Mouse (Mus musculus): ENCODE data around the gene Ift52. TPM values are rescaled to one million over a fixed set of nuclear protein-coding genes. Genes with fewer than 3 reads are reported as not detected.

Gene Ift52
- 29.6 TPM for total RNA-seq (2023)

GRCm38 (mm10) chr2:163016916-163017743 lies at the start of gene Ift52:
Gene Ift52 (plus strand): TSS chr2:163017354.

DNA sequence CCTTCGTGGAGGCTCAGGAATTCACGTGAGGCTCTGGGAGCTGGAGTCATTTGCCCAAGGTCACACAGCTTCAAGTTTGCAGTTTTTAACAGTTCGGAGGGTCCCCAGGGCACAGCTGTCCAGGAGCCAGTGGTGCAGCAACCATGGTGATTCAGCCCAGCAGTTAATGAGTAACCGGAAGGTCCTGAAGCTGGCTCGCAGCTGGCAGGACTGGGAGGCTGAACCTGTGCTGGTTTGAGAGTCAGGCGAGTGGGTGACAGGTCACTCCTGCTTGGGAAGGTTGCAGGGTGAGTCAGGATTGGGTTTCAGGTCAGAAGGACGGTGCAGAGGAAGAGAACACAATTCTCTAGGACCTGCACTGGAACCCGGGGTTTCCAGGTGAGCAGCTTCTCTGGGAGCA lies 29.9 kb upstream of the Ift52 start, which contains the start of gene Sgk2:
Gene Sgk2, plus strand, starts transcription at position 113 of the 400 bp plus-strand sequence.

DNA sequence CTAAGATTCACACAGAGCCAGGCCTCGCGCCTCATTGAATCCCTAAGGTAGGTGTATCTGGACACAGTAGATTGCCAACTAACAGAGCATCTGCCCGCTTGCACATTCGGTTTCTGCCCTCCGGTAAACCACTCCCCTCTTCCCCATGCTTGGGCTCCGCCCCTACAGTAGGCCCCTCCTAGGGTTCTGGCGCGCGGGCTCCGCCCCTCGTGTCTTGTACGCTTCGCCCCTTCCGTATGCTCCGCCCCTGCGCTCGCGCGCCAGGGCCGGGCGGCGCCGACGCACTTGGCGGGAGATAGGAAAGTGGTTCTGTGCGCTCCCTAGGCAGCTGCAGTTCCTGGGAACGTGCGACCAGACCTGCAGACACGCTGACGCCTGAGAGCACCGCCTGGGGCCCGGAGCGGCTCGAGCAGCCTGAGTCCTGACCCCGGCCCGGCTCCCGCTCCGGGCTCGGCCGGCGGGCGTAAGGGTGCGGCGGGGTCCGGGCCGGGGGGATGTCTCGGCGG lies 37.2 kb downstream of the Ift52 start, which contains the start of gene Mybl2:
Gene Mybl2, plus strand, starts transcription at position 353 of the 506 bp plus-strand sequence.

GRCm38 (mm10) chr2:163087728-163088127 lies 70.6 kb downstream of the Ift52 start, which contains the start of gene Gtsf1l:
Gene Gtsf1l (minus strand): TSS chr2:163087855.

Other genes with a start within 250 kb of the Ift52 start
- 391 TPM for gene Srsf6, start 85.8 kb upstream of the Ift52 start, total RNA-seq (2023)
- 0.23 TPM for gene L3mbtl1, start 73.9 kb upstream of the Ift52 start, total RNA-seq (2023)
- gene Sgk2, start 30.0 kb upstream of the Ift52 start, total RNA-seq (2023): not detected
- gene Mybl2, start 37.3 kb downstream of the Ift52 start, total RNA-seq (2023): 4.4 TPM
- not detected for gene Gtsf1l, start 70.5 kb downstream of the Ift52 start, total RNA-seq (2023)
- gene Tox2, start 185.8 kb downstream of the Ift52 start, total RNA-seq (2023): 0.82 TPM